Mouse (Mus musculus) midbrain, postnatal 0 days (tissue): ENCODE measurements around the gene Ccdc142. TPM values are rescaled to one million over a fixed set of nuclear protein-coding genes. Genes with fewer than 3 reads are reported as not detected.

Experiments used
- ATAC-seq: fragments of 200-750 bp; cut with Nextera tagmentation; 2 replicates; pipeline ENCODE4 v1.8.0; 2017; ENCODE audit warnings: moderate number of reproducible peaks, mild to moderate bottlenecking, moderate TSS enrichment, moderate library complexity; ENCODE audit not compliant: low FRiP score
- DNase-seq: peaks from one replicate; pipeline ENCODE4 v3.0.0-alpha.2; 2015; ENCODE audit warnings: low spot score
- H3K27ac ChIP-seq: fragments of 300-500 bp; sonication (generic); 2 replicates; pipeline ENCODE4 v1.5.1; 2014; ENCODE audit warnings: low read depth, mild to moderate bottlenecking, low read length, mixed read lengths
- H3K27me3 ChIP-seq: fragments of 300-500 bp; sonication (generic); 2 replicates; pipeline ENCODE4 v1.6.1; 2014; ENCODE audit warnings: low read length, control low read depth, mixed read lengths; ENCODE audit not compliant: insufficient read depth
- H3K36me3 ChIP-seq: fragments of 300-500 bp; sonication (generic); 2 replicates; pipeline ENCODE4 v1.6.1; 2014; ENCODE audit warnings: low read length, control low read depth, mixed read lengths; ENCODE audit not compliant: insufficient read depth
- H3K4me1 ChIP-seq: fragments of 300-500 bp; sonication (generic); 2 replicates; pipeline ENCODE4 v1.6.1; 2014; ENCODE audit warnings: mild to moderate bottlenecking, control low read depth, antibody characterized with exemption, low read length, mixed read lengths; ENCODE audit not compliant: insufficient read depth
- H3K4me2 ChIP-seq: fragments of 300-500 bp; sonication (generic); 2 replicates; pipeline ENCODE4 v1.6.1; 2014; ENCODE audit warnings: low read depth, mild to moderate bottlenecking, low read length, mixed read lengths; ENCODE audit not compliant: poor library complexity, severe bottlenecking
- H3K4me3 ChIP-seq: fragments of 300-500 bp; sonication (generic); 2 replicates; pipeline ENCODE4 v1.5.1; 2014; ENCODE audit warnings: low read depth, mild to moderate bottlenecking, low read length, moderate library complexity
- H3K9ac ChIP-seq: fragments of 300-500 bp; sonication (generic); replicated peaks from 2 replicates; pipeline ENCODE4 v1.6.1; 2014; ENCODE audit warnings: mild to moderate bottlenecking, low read length, moderate library complexity, mixed read lengths; ENCODE audit not compliant: poor library complexity, severe bottlenecking
- H3K9me3 ChIP-seq: fragments of 300-500 bp; sonication (generic); 2 replicates; pipeline ENCODE4 v1.6.1; 2016; ENCODE audit warnings: low read length, control low read depth
- CTCF ChIP-seq: IDR thresholded peaks from 2 replicates; pipeline ENCODE4 v1.5.1; 2016; ENCODE audit warnings: antibody characterized with exemption, mild to moderate bottlenecking
- WGBS: fragments of 180-500 bp; shearing (Covaris S2); extraction: QIAGEN DNeasy Blood & Tissue Kit; methylation state at CpG from one replicate; pipeline ENCODE4 v1.1.7; 2014; 5-methylcytosine and 5-hydroxymethylcytosine counted together
- polyA plus RNA-seq: library from polyadenylated mRNA; unstranded; fragments of >200 nt; fragmentation: Nextera tagmentation; extraction: Ambion mirVana; gene quantifications from 2 replicates; pipeline ENCODE4 v1.2.1, GENCODE M21; 2015
- total RNA-seq: library from RNA; depleted of rRNA; stranded (reverse); fragments of >200 nt; gene quantifications from 2 replicates; pipeline ENCODE4 v1.2.3, GENCODE M21; 2014

The Ccdc142 gene
- total and polyA plus RNA-seq, 2 experiments from 2014 or later, result 6.0 to 13.6 TPM

DNA sequence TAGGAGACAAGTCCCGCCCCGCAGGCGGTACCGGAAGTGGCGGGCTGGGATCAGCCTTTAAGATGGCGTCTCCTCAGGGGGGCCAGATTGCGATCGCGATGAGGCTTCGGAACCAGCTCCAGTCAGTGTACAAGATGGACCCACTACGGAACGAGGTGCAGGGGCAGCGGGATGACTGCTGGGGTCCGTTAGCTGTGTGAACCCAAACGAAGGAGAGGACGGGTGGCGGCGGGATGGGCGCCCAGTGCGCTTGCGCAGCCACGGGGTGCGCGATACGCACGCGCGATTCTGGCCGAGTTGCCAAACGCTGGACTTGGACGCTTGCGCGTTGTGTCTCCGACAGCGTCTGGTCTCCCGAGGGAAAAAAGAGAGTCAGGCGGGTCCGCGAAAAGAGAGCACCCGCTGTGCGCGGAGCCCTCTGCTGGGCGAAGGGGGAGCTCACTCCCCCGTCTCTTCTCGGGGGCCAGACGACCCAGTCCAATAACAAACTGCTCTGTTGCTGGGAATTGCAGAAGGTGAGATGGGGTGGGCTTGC lies 23.0 kb upstream of the Ccdc142 start:
- Histone ChIP-seq H3K27ac (peak overlapping the region; percentile 92), H3K4me3 (peak overlapping the region; percentile 73), H3K9me3 (no peaks in the 10 kb centered on the region), H3K36me3 (0 out of 2 replicates have a peak, but pooled peaks cover 2% of the 10 kb centered on the region), H3K4me2 (peak overlapping the region; percentile 89), H3K4me1 (peaks cover 11% of the 10 kb centered on the region; the same call in 1 of the 2 replicates), H3K27me3 (peaks cover 29% of the 10 kb centered on the region), H3K9ac (peak overlapping the region; percentile 63)
- under 1% methylated on average over 46 of the region's 46 CpGs for WGBS
- ATAC-seq (peak; percentile 94), DNase-seq (peak; percentile 96)
- TF ChIP-seq CTCF, result peak; percentile 73

DNA sequence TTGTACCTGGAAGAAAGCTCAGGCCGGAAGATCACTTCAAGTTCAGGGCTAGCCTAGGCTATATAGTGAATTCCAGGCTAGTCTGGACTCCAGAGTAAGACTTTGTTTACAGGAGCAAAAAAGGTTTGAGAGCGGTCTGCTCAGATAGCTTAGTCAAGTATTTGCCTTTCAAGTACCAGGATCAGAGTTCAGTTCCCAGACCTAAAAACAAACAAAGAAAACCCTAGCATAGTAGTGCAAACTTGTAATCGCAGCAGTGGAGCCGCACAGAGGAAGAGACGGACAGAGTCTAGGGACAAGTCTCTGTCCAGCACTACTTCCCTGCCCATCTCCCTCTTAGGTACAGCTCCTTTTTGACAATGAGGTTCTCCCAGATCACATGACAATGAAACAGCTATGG lies 21.2 kb upstream of the Ccdc142 start:
- Histone ChIP-seq H3K27me3 (peaks cover 30% of the 10 kb centered on the region), H3K4me3 (no peak overlapping the region), H3K4me2 (no peak overlapping the region), H3K9ac (no peak overlapping the region), H3K9me3 (no peaks in the 10 kb centered on the region), H3K4me1 (peaks cover 11% of the 10 kb centered on the region; the same call in 1 of the 2 replicates), H3K27ac (no peak overlapping the region), H3K36me3 (0 out of 2 replicates have a peak, but pooled peaks cover 2% of the 10 kb centered on the region)
- WGBS, result 96% methylated on average over 5 of the region's 5 CpGs
- DNase-seq (no peak), ATAC-seq (no peak)
- TF ChIP-seq CTCF, result no peak

DNA sequence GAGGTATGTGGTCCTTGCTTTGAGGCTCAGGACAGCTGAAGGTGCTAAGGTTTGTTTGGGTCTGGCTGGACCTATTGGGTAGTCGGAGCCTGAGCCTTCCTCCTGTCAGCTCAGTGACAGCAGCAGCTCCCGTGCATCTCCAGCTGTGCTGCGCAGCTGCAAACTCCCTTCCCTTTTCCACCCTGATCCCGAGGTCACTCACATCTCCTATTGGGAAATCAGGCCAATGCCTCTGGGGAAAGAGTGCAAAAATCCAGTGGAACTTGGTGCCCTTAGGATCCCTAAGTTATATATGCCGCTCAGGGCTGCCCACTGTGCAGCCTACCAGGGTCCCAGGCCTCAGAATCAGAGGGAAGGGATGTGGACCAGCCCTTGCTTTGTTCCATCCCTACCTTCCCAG lies 17.9 kb upstream of the Ccdc142 start:
- peaks cover 57% of the 10 kb centered on the region for H3K27me3 ChIP-seq
- WGBS, result 16% methylated on average over 5 of the region's 5 CpGs

DNA sequence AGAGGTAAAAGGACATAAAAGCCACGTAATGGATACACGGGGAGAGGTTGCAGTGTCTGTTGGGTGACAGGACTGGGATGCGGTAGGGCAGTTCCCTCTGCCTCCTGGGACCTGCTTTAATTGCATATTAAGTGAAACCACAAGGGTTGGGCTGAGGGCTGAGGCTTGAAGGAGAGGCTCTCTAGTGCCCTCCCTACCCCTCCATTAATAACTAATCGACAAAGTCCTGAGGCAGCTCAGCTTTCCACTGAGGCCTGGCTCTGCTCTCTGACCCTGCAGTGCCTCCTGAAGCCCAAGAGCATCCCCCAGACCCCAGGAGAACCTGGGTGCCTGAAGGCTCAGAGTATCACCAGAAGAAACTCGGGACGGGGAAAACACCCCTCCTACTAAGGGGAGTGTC lies 16.9 kb upstream of the Ccdc142 start:
- TF ChIP-seq CTCF, result no peak
- 0 out of 2 replicates have a peak, but pooled peaks cover 2% of the 10 kb centered on the region for H3K36me3 ChIP-seq
- H3K9ac ChIP-seq, result no peak overlapping the region
- no peak for DNase-seq
- no peak overlapping the region for H3K27ac ChIP-seq
- no peak for ATAC-seq
- no peak overlapping the region for H3K4me2 ChIP-seq
- H3K9me3 ChIP-seq, result no peaks in the 10 kb centered on the region
- peaks cover 65% of the 10 kb centered on the region for H3K27me3 ChIP-seq
- H3K4me3 ChIP-seq, result no peak overlapping the region
- WGBS, result 6% methylated on average over 6 of the region's 6 CpGs
- H3K4me1 ChIP-seq, result 0 out of 2 replicates have a peak, but pooled peaks cover 1% of the 10 kb centered on the region

More for the DNA sequence above, 17.9 kb upstream of the Ccdc142 start:
- Histone ChIP-seq H3K27ac (no peak overlapping the region), H3K36me3 (0 out of 2 replicates have a peak, but pooled peaks cover 2% of the 10 kb centered on the region), H3K4me1 (peaks cover 7% of the 10 kb centered on the region; the same call in 1 of the 2 replicates), H3K4me2 (no peak overlapping the region), H3K9me3 (no peaks in the 10 kb centered on the region), H3K4me3 (no peak overlapping the region), H3K9ac (no peak overlapping the region)
- TF ChIP-seq CTCF, result no peak
- DNase-seq (no peak), ATAC-seq (no peak)

DNA sequence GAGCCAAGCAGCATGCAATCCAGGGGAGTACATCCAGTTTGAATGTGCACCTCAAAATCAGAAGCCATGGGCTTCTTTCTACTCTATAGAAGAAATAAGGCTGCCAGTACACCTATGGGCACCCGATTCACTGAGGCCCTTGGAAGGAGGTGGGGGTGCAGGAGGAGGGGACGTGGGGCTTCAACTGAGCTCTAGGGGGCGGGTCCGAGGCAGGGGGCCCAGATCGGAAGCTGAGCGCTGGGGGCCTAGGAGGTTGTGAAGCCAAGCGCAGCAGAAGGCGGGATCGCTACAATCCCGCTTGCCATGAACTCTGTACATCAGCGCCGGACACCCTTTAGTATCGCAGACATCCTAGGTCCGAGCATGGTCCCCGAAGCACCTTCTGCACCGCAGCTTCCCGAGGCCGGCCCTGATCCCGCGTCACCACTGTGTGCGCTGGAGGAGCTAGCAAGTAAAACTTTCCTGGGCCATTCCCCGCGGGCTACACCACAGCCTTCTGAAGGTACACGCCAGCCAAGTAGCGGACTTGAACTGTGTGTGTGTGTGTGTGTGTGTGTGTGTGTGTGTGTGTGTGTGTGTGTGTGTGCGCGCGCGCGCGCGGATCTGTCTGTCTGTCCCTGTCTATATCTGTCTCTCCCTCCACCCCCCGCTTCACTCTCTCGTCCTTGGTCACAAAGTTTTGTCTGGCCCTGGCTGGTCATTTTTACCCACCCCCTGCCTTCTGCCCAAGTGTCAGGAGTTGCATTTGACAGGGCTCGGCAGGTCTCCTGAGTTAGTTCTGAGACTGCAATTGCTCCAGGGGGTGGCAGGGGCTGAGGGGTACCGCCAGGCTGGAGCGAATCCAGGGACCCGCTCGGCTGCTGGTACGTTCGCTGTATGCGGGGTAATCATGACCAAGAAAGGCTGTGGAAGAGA lies 15.0 kb upstream of the Ccdc142 start, which contains the start of gene Lbx2:
Gene Lbx2, plus strand, starts transcription at position 247 of the 915 bp plus-strand sequence.
- Histone ChIP-seq H3K27ac (no peak within 1 kb of the TSS), H3K9ac (no peak within 1 kb of the TSS), H3K4me1 (no peaks in the 10 kb centered on the region), H3K27me3 (peaks cover 77% of the 10 kb centered on the region), H3K36me3 (0 out of 2 replicates have a peak, but pooled peaks cover 2% of the 10 kb centered on the region), H3K4me2 (0 out of 2 replicates have a peak within 1 kb of the TSS, but pooled peaks have one; percentile 6), H3K9me3 (no peaks in the 10 kb centered on the region), H3K4me3 (no peak within 1 kb of the TSS)
- ATAC-seq (no peak), DNase-seq (no peak)
- TF ChIP-seq CTCF, result no peak
- whole genome bisulfite sequencing, result 2% methylated on average over 42 of the region's 42 CpGs
